Mouse (Mus musculus): ENCODE data around the gene Prex1. TPM values are rescaled to one million over a fixed set of nuclear protein-coding genes. Genes with fewer than 3 reads are reported as not detected.
"Not testable (repeated sequence)": the region's sequence is repeated elsewhere in the genome, so short reads cannot be mapped to it uniquely, and the experiment has no call there.

Prex1 gene
- 11.6 and 12.4 TPM in 2 replicates for polyA plus RNA-seq (2015; fragmentation: Nextera tagmentation; extraction: Ambion mirVana)

GRCm38 (mm10) chr2:166713690-166714426 lies at the start of gene Prex1:
Gene Prex1, minus strand, starts transcription at chr2:166713832.
- Histone ChIP-seq H3K27ac (peak within 1 kb of the TSS; percentile 48), H3K9me3 (no peaks in the 10 kb centered on the region), H3K9ac (peak within 1 kb of the TSS; percentile 60), H3K36me3 (no peaks in the 10 kb centered on the region), H3K27me3 (replicated peaks) (no peaks in the 10 kb centered on the region), H3K4me1 (peaks cover 33% of the 10 kb centered on the region), H3K4me3 (replicated peaks) (peak within 1 kb of the TSS; percentile 76), H3K4me2 (peak within 1 kb of the TSS; percentile 99)
- 1% methylated on average over 56 of the region's 69 CpGs for WGBS
- peak; percentile 91 for ATAC-seq (ENCODE audit: insufficient read depth, low FRiP score, low read depth)

- H3K27ac ChIP-seq = no peak overlapping the region
- H3K9me3 ChIP-seq = no peaks in the 10 kb centered on the region
- H3K9ac ChIP-seq = no peak overlapping the region
- H3K36me3 ChIP-seq = no peaks in the 10 kb centered on the region
- H3K4me1 ChIP-seq = no peaks in the 10 kb centered on the region
- no peaks in the 10 kb centered on the region for H3K27me3 ChIP-seq (replicated peaks)
- WGBS = 20% methylated on average over 3 of the region's 3 CpGs
- H3K4me3 ChIP-seq (replicated peaks) = no peak overlapping the region
- ATAC-seq (ENCODE audit: insufficient read depth, low FRiP score, low read depth) = no peak
- no peak overlapping the region for H3K4me2 ChIP-seq
Measured at GRCm38 (mm10) chr2:166757969-166758368, 44.3 kb upstream of the Prex1 start.

GRCm38 (mm10) chr2:166754760-166755159 lies 41.1 kb upstream of the Prex1 start:
- H3K4me2 ChIP-seq = no peak overlapping the region
- H3K9ac ChIP-seq = no peak overlapping the region
- H3K9me3 ChIP-seq = no peaks in the 10 kb centered on the region
- no peaks in the 10 kb centered on the region for H3K36me3 ChIP-seq
- no peak overlapping the region for H3K27ac ChIP-seq
- ATAC-seq (ENCODE audit: insufficient read depth, low FRiP score, low read depth) = no peak
- no peaks in the 10 kb centered on the region for H3K27me3 ChIP-seq (replicated peaks)
- WGBS = 66% methylated on average over 7 of the region's 7 CpGs
- H3K4me1 ChIP-seq = no peaks in the 10 kb centered on the region
- no peak overlapping the region for H3K4me3 ChIP-seq (replicated peaks)

- Histone ChIP-seq H3K4me1 (no peaks in the 10 kb centered on the region), H3K27me3 (replicated peaks) (no peaks in the 10 kb centered on the region), H3K9ac (no peak overlapping the region), H3K9me3 (no peaks in the 10 kb centered on the region), H3K27ac (no peak overlapping the region), H3K4me3 (replicated peaks) (no peak overlapping the region), H3K36me3 (no peaks in the 10 kb centered on the region), H3K4me2 (no peak overlapping the region)
- WGBS = 53% methylated on average over 4 of the region's 4 CpGs
- ATAC-seq (ENCODE audit: insufficient read depth, low FRiP score, low read depth) = no peak
Measured at GRCm38 (mm10) chr2:166754194-166754593, 40.6 kb upstream of the Prex1 start.

GRCm38 (mm10) chr2:166750620-166751191 lies 37.1 kb upstream of the Prex1 start:
- 80% methylated on average over 6 of the region's 6 CpGs for WGBS
- no peaks in the 10 kb centered on the region for H3K36me3 ChIP-seq
- no peaks in the 10 kb centered on the region for H3K9me3 ChIP-seq
- no peaks in the 10 kb centered on the region for H3K27me3 ChIP-seq (replicated peaks)
- H3K27ac ChIP-seq = no peak overlapping the region
- no peak overlapping the region for H3K4me3 ChIP-seq (replicated peaks)
- H3K4me1 ChIP-seq = no peaks in the 10 kb centered on the region; the same call in 1 of the 2 replicates
- no peak for ATAC-seq (ENCODE audit: insufficient read depth, low FRiP score, low read depth)
- no peak overlapping the region for H3K4me2 ChIP-seq
- no peak overlapping the region for H3K9ac ChIP-seq

- H3K27ac ChIP-seq; H3K4me1 ChIP-seq; H3K36me3 ChIP-seq; H3K4me3 ChIP-seq (replicated peaks); ATAC-seq (ENCODE audit: insufficient read depth, low FRiP score, low read depth); H3K27me3 ChIP-seq (replicated peaks); H3K9me3 ChIP-seq; H3K9ac ChIP-seq: not testable (repeated sequence)
- 45% methylated on average over 14 of the region's 14 CpGs for whole genome bisulfite sequencing
- H3K4me2 ChIP-seq = 0 out of 2 replicates have a peak overlapping the region, but pooled peaks have one; percentile 5
Measured at GRCm38 (mm10) chr2:166746261-166746913, 32.8 kb upstream of the Prex1 start.

GRCm38 (mm10) chr2:166745849-166746248 lies 32.2 kb upstream of the Prex1 start:
- Histone ChIP-seq H3K36me3 (no peaks in the 10 kb centered on the region), H3K27me3 (replicated peaks) (no peaks in the 10 kb centered on the region), H3K4me2 (no peak overlapping the region), H3K27ac (no peak overlapping the region), H3K4me1 (no peaks in the 10 kb centered on the region; the same call in 1 of the 2 replicates), H3K9me3 (no peaks in the 10 kb centered on the region), H3K9ac (no peak overlapping the region), H3K4me3 (replicated peaks) (no peak overlapping the region)
- WGBS = 77% methylated on average over 9 of the region's 9 CpGs
- ATAC-seq (ENCODE audit: insufficient read depth, low FRiP score, low read depth) = no peak

GRCm38 (mm10) chr2:166744433-166744832 lies 30.8 kb upstream of the Prex1 start:
- Histone ChIP-seq H3K27ac (no peak overlapping the region), H3K36me3 (no peaks in the 10 kb centered on the region), H3K4me3 (replicated peaks) (no peak overlapping the region), H3K27me3 (replicated peaks) (no peaks in the 10 kb centered on the region), H3K4me1 (no peaks in the 10 kb centered on the region; the same call in 1 of the 2 replicates), H3K9ac (no peak overlapping the region), H3K4me2 (no peak overlapping the region), H3K9me3 (no peaks in the 10 kb centered on the region)
- 70% methylated on average over 7 of the region's 7 CpGs for whole genome bisulfite sequencing
- ATAC-seq (ENCODE audit: insufficient read depth, low FRiP score, low read depth) = no peak

- Histone ChIP-seq H3K27ac (no peak overlapping the region), H3K4me3 (replicated peaks) (no peak overlapping the region), H3K9ac (no peak overlapping the region), H3K9me3 (no peaks in the 10 kb centered on the region), H3K4me2 (no peak overlapping the region), H3K27me3 (replicated peaks) (no peaks in the 10 kb centered on the region), H3K4me1 (no peaks in the 10 kb centered on the region; the same call in 1 of the 2 replicates), H3K36me3 (no peaks in the 10 kb centered on the region)
- 47% methylated on average over 4 of the region's 4 CpGs for WGBS
- ATAC-seq (ENCODE audit: insufficient read depth, low FRiP score, low read depth) = peak; percentile 5; the same call in 1 of the 2 replicates
Measured at GRCm38 (mm10) chr2:166743504-166743903, 29.9 kb upstream of the Prex1 start.

- H3K27ac ChIP-seq = no peak overlapping the region
- no peak for ATAC-seq (ENCODE audit: insufficient read depth, low FRiP score, low read depth)
- H3K27me3 ChIP-seq (replicated peaks) = no peaks in the 10 kb centered on the region
- no peak overlapping the region for H3K9ac ChIP-seq
- H3K36me3 ChIP-seq = no peaks in the 10 kb centered on the region
- no peak overlapping the region for H3K4me3 ChIP-seq (replicated peaks)
- H3K4me2 ChIP-seq = no peak overlapping the region
- no peaks in the 10 kb centered on the region for H3K9me3 ChIP-seq
- WGBS = 83% methylated on average over 6 of the region's 6 CpGs
- H3K4me1 ChIP-seq = no peaks in the 10 kb centered on the region; the same call in 1 of the 2 replicates
Measured at GRCm38 (mm10) chr2:166741445-166741844, 27.8 kb upstream of the Prex1 start.

- Histone ChIP-seq H3K4me2 (no peak overlapping the region), H3K4me3 (replicated peaks) (no peak overlapping the region), H3K27me3 (replicated peaks) (no peaks in the 10 kb centered on the region), H3K27ac (no peak overlapping the region), H3K36me3 (no peaks in the 10 kb centered on the region), H3K4me1 (no peaks in the 10 kb centered on the region; the same call in 1 of the 2 replicates), H3K9me3 (no peaks in the 10 kb centered on the region), H3K9ac (no peak overlapping the region)
- 65% methylated on average over 6 of the region's 6 CpGs for WGBS
- ATAC-seq (ENCODE audit: insufficient read depth, low FRiP score, low read depth) = no peak
Measured at GRCm38 (mm10) chr2:166740396-166740795, 26.8 kb upstream of the Prex1 start.

- H3K9me3 ChIP-seq = no peaks in the 10 kb centered on the region
- no peak overlapping the region for H3K27ac ChIP-seq
- H3K36me3 ChIP-seq = no peaks in the 10 kb centered on the region
- H3K4me2 ChIP-seq = no peak overlapping the region
- no peak for ATAC-seq (ENCODE audit: insufficient read depth, low FRiP score, low read depth)
- WGBS = 60% methylated on average over 7 of the region's 7 CpGs
- no peak overlapping the region for H3K4me3 ChIP-seq (replicated peaks)
- H3K4me1 ChIP-seq = no peaks in the 10 kb centered on the region; the same call in 1 of the 2 replicates
- no peak overlapping the region for H3K9ac ChIP-seq
- no peaks in the 10 kb centered on the region for H3K27me3 ChIP-seq (replicated peaks)
Measured at GRCm38 (mm10) chr2:166737307-166737706, 23.7 kb upstream of the Prex1 start.
